Mouse (Mus musculus): ENCODE results near the gene Fcho1.

The Fcho1 gene

GRCm38 (mm10) chr8:71660325-71661120, 65.0 kb downstream of the Fcho1 start:
- in situ Hi-C loops (cut with MboI) = no loop called here

DNA sequence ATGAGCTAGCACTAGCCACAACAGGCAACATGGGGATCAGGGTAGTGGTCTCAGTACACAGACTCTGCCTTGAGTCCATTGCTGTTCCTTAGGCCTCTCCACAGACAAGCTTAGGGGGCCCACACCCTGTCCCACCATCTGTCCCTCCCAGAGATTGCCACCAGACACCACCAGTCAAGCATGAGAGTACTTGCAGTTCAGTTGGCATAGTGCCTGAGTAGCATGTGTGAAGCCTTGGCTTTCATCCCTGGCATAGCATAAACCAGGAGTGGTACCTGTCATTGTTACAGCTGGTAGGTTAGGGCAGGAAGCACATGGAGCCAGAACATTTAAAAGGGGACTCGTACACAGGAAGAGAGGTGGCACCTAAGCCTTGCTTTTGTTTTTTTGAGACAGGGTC, 65.8 kb downstream of the Fcho1 start:
- in situ Hi-C loops (cut with MboI) = no loop called here

DNA sequence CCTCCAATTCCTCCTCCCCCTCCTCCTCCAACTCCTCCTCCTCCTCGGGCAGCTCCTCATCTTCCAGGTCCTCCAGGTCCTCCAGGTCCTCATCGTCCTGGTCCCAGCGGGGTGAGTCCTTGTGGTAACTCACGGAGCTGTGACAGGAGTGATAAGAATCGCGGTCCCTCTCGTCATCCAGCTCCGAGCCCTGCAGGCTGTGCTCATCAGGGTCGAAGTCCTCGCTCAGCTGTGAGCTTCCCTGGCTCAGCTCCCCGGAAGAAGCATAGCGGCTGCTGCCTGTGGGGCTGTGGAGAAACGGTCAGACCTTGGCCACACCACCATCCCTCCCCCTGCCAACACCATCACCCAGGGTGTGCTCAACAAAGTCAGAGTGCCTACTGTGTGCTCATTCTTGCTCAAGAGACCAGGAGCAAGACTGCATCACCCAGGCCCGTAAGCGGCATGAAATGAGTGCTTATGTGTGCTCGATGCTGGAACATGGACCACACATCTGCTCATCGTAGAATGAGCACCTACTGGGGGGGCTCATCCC, 66.9 kb downstream of the Fcho1 start:
- in situ Hi-C loops (cut with MboI) = no loop called here

All from mature B cell (primary cell).